Mouse (Mus musculus) layer of hippocampus, postnatal 14 days (tissue): ENCODE results near the gene Pdia3. TPM values are rescaled to one million over a fixed set of nuclear protein-coding genes. Genes with fewer than 3 reads are reported as not detected.
"Not testable (repeated sequence)": the region's sequence is repeated elsewhere in the genome, so short reads cannot be mapped to it uniquely, and the experiment has no call there.

Source experiments
- DNase-seq, 2 experiments: peaks; one replicate each; pipeline ENCODE4 v3.0.0; 2021 to 2022; ENCODE audit warnings: low spot score in 2 of 2, mixed read lengths in 1 of 2
- long read RNA-seq, 2 experiments: library from polyadenylated mRNA; stranded (forward); transcript quantifications; one replicate each; pipeline ENCODE4 v2.0.0; 2021
- total RNA-seq, 2 experiments: library from RNA; stranded (reverse); gene quantifications; 2 replicates each; pipeline ENCODE4 v1.2.3; 2021

Pdia3 gene
- total RNA-seq, result 100 to 1,000 TPM; 194 to 224 TPM
- long read RNA-seq, experiment 1, transcript Pdia3-201 (13 exons, 2,770 nt), result major isoform, 119 of 123 reads
- long read RNA-seq, experiment 1, partial matches to known transcripts, result 3 of 123 reads
- long read RNA-seq, experiment 1, other reads (novel, unspliced or antisense), result 1 of 123 reads
- long read RNA-seq, experiment 2, transcript Pdia3-201 (13 exons, 2,770 nt), result major isoform, 165 of 183 reads
- long read RNA-seq, experiment 2, partial matches to known transcripts, result 10 of 183 reads
- long read RNA-seq, experiment 2, other reads (novel, unspliced or antisense), result 8 of 183 reads

- DNase-seq, result peak; percentile 94 to 96
Measured at GRCm38 (mm10) chr2:121413387-121414042, at the start of gene Pdia3, which contains the start of gene Catsper2. Gene Pdia3 (plus strand): TSS chr2:121413775. Gene Catsper2 (minus strand): TSS chr2:121413792.

- peak in 1 of 2 experiments; percentile 61 for DNase-seq
Measured at GRCm38 (mm10) chr2:121368831-121369230, 44.7 kb upstream of the Pdia3 start.

DNA sequence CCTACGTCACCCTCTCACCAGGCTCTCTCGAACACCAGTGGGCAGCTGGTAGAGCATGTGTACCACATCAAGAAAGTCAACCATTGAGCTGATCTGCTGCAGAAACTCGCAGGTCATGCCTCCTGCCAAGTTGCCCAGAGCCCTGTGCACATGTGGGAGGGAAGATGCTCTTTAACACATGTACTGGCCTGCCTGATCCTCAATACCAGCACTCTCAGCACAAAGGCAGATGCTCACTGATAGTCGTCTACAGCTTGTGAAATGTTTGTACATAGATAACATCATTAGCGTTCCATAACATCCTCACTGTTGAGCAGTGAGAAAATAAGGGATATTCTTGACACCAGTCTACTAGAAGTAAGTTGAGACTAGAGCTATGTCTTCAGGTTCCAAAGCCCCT lies 42.7 kb upstream of the Pdia3 start:
- DNase-seq, result no peak

DNA sequence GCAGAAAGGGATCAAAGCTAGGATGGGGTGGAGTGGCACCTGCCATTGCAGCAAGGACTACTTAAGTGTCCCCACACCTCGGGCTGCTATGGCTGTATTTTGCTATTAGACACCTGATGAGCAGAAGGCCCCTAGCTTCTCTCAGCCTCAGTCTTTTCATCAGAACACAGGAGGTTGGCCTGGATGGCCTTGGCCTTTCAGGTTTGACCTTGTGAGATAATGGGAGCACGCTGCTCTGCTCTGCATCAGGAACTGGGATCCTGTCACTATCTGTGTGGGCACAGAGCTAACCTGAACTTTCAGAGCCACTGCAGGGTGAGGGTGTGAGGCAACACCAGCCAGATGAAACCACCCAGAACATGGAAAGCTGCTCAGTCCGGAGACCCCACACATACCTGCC lies 41.3 kb upstream of the Pdia3 start:
- DNase-seq, result no peak

DNA sequence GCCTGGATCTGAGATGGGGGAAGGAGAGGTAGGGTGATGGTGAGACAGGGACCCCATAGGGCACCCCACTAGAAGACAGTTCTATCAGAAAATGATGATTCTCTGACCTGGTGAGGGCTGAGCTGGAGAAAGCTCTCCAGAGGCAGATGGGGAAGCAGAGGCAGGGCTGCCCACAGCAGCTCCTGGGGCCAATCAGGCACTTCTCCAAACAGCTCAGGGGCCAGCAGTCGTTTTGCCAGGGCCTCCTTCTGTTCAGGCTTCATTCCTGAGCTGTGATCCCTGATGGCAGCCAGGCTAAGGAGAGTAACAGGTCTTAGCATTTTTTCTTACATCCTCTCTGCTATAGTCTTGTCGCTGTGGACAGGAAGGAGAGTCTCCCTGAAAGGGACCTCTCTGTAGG lies 38.8 kb upstream of the Pdia3 start:
- DNase-seq, result no peak

GRCm38 (mm10) chr2:121386961-121387575 lies 26.5 kb upstream of the Pdia3 start, which contains the start of gene Strc:
Gene Strc (minus strand): TSS chr2:121387168.
- DNase-seq, result not testable (repeated sequence)

- peak; percentile 81 to 82 for DNase-seq
Measured at GRCm38 (mm10) chr2:121396624-121397023, 17.0 kb upstream of the Pdia3 start.

GRCm38 (mm10) chr2:121403296-121403695 lies 10.3 kb upstream of the Pdia3 start:
- no peak for DNase-seq

GRCm38 (mm10) chr2:121408160-121408559 lies 5.4 kb upstream of the Pdia3 start:
- no peak for DNase-seq

DNA sequence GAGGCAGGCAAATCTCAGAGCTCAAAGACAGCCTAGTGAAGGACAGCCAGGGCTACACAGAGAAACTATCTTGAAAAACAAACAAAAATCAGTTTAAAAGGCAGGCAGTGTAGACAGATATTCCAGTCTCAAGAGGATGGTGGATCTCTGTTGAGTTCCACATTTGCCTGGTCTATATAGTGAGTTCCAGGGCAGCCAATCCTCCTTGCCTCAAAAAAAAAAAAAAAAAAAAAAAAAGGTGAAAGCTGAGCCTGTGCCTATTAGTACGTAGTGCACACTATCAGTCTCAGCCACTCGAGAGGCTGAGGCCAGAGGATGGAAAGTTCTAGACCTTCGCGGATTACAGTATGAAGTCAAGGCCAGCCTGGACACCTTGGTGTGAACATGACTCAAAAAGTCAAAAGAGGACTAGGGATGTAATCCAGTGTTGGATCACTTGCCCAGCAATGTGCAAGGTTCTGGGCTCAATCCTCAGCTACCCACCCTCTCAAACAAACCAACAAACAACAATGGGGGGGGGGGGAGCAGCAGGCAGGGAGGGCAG lies 660 bp upstream of the Pdia3 start:
- no peak for DNase-seq

DNA sequence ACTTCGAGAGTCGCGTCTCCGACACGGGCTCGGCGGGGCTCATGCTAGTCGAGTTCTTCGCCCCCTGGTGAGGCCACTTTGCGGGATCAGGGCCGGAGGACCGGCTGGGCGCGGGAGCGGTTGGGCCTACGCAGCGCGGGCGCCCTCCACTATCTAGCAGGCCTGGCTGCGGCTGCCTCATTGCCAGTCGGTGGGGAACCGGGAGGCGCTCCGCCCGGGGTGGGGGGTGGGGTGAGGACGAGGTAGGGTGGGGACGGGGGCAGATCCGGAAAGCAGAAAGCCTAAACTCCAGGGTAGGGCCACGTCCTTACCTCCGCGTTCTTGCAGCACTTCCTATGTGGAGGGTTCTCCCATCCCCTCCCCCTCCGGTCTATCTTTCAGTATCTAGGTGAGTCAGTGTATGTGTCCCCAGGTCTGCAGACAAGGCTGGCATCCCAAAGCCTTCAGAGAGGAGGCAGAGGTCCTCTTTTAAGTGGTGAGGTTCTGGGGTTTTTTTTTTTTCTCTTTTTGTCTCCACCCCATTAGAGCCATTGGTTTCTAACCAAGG lies 637 bp downstream of the Pdia3 start:
- peak in 1 of 2 experiments; percentile 27 for DNase-seq

DNA sequence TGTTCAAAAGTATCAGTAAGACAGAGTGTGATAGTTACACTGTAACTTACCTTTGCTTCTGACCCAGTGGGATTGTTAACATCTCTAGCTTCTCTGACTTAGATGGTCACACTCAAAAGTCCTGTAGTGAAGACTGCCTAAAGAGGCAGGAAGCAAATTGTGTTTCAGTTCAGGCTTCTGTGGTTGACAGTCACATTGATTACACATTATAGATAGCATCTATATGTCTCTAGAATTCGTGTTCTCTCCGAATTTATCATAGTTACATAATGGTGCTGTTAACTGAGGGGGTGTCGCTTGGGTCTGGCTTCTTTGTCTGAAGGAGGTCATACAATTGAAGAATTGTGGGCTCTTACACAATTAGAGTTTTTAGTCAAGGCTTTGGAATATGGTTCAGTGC lies 1.5 kb downstream of the Pdia3 start:
- DNase-seq, result no peak

DNA sequence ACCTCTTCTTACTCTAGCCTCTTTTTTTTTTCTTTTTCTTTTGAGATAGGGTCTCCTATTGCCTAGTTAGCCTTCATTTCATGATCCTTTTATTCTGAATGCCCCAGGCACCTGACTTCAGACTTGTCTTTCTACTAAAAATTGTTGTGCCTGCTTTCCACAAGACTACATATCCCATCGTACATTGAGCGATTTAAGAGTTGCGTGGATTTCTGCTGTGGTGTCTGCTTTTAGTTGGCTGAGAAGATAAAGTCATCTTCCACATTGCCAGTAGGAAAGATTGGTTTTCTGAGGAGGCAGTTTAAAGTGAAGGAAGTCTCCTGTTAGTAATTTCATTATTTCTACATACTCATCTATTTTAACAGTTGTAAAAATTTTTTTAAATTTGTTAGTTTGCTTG lies 2.0 kb downstream of the Pdia3 start:
- no peak for DNase-seq

DNA sequence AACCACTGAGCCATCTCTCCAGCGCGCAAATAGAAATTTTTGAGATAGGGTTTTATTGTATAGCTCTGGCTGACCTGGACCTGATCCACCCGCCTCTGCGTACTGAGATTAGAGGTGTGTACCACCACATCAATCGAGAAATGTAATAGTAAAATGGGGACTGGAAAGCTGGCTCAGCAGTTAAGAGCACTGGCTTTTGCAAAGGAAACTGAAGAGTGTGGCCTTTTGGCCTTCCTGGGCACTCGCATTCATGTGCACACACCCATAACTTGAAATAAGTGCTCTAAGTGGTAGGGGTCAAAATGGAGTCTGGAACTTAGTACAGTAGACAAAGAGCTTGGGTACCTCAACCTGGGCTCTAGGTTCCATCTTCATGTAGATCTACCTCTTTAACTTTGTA lies 2.8 kb downstream of the Pdia3 start:
- no peak for DNase-seq

GRCm38 (mm10) chr2:121418476-121418875 lies 4.9 kb downstream of the Pdia3 start:
- no peak for DNase-seq

DNA sequence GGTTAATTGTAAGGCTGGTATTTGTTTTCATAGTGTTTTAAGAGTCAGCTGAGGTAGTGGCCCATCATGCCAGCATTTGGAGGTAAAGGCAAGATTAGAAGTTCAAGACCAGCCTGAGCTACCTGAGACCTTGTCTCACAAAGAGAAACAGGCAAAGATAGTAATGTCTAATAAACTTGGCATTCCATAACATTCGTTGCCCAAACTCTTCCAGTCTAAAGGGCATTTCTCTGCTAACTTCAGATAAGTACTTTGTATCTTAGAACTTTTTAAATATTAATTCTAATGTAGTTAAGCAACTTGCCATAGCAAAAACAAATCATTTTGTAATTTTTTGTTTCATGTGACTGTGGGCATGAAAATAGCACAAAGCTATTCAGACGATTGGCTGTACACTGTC lies 9.6 kb downstream of the Pdia3 start:
- DNase-seq, result no peak

- no peak for DNase-seq
Measured at GRCm38 (mm10) chr2:121425890-121426289, 12.3 kb downstream of the Pdia3 start.

DNA sequence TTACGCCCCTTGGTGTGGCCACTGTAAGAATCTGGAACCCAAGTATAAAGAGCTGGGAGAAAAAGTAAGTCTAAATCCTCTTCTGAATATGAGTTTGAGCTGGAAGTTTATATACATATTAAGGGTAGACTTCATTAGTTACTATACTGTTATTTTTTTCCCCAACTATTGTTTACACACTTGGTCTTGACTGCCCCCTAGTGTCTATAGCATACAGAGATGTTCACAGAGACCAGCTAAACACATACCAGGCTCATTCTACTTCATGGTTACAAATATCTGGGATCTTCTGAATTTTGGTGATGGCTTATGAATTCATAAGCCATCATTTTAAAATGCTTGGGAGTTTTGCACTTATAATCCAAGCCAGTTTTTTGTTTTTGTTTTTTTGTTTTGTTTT lies 21.3 kb downstream of the Pdia3 start:
- no peak for DNase-seq

DNA sequence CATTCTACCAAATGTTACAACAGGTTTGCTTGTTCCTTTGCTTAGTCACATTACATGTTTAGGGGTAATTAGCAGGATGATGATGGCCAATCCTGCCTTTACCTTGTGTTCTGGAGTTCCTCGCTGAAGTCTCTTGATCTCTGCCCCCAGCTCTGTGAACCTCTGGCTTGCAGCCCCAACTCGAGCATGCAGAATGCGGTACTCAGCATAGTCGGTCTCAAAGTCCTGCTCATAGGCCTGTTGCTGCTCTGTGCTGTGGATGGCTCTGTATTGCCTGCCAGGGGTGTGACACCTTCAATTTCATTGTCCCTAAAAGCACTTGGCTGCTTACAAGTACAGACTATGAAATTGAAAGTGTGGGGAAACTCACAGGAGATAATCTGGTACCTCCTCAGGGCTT lies 26.2 kb downstream of the Pdia3 start:
- DNase-seq, result no peak

GRCm38 (mm10) chr2:121440834-121441605 lies 27.4 kb downstream of the Pdia3 start:
- DNase-seq, result no peak

GRCm38 (mm10) chr2:121441800-121442199 lies 28.2 kb downstream of the Pdia3 start:
- DNase-seq, result no peak
